Mouse (Mus musculus): ENCODE measurements around the gene Afg1l.

GRCm38 (mm10) chr10:42347127-42347526 lies 131.2 kb downstream of the Afg1l start:
- TF ChIP-seq GATA1 (IDR thresholded peaks at IDR 0.05; ENCODE audit: borderline replicate concordance, low read length) (no peak), FLI1 (IDR thresholded peaks at IDR 0.05; ENCODE audit: low read length) (no peak)

Measured in megakaryocyte, embryonic 14.5 days (primary cell).